Mouse (Mus musculus): ENCODE measurements around the gene D630003M21Rik. TPM values are rescaled to one million over a fixed set of nuclear protein-coding genes. Genes with fewer than 3 reads are reported as not detected.

D630003M21Rik gene
- polyA plus RNA-seq, 1 experiment = 3.7 TPM

- DNase-seq (ENCODE audit: low read depth) = no peak
- no peak for TF ChIP-seq POLR2A (IDR thresholded peaks at IDR 0.05; ENCODE audit: borderline replicate concordance, extremely low read depth, insufficient read depth, insufficient read length, poor library complexity, severe bottlenecking)
Observed at GRCm38 (mm10) chr2:158232414-158232813, 3.4 kb upstream of the D630003M21Rik start.

DNA sequence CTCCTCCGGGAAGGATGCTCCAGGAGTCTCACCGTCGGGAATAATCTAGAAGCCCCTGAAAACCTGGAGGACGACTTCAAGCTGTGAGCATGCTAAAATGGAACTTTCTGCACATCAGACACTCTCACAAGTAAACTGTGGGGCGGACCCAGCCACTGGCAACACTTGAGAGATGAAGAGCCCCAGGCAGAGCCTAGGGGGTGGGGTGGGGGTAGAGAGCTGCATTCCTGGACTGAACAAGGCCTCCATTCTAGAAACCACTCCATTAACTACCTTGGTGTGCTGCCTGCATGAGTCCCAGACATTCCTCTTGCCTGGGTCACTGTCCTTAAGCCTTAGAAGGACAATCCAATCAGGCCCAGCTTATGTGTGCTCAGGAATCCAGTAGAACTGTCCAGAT lies 2.0 kb upstream of the D630003M21Rik start:
- no peak for DNase-seq (ENCODE audit: low read depth)
- TF ChIP-seq POLR2A (IDR thresholded peaks at IDR 0.05; ENCODE audit: borderline replicate concordance, extremely low read depth, insufficient read depth, insufficient read length, poor library complexity, severe bottlenecking) (no peak), CTCF (IDR thresholded peaks at IDR 0.05; ENCODE audit: borderline replicate concordance, extremely low read depth, insufficient read depth, insufficient read length) (no peak)

DNA sequence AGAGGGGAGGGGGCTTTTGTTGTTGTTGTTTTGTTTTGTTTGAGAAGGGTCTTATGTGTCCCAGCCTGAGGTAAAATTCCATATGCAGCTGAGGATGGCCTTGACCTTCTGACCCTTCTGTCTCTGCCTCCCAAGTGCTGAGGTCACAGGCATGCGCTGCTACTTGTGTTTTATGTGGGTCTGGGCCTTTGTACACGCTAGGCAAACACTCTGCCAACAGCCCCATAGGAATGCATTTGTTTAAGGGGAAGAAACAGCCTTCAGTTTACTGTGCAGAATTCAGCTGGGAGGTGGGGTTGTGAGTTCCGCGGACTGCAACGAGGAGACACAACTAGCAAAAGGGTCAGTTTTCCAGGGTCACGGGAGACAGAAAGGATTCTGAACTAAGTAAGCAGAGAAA lies 1.6 kb upstream of the D630003M21Rik start:
- TF ChIP-seq CTCF (IDR thresholded peaks at IDR 0.05; ENCODE audit: borderline replicate concordance, extremely low read depth, insufficient read depth, insufficient read length) = no peak
- no peak for TF ChIP-seq POLR2A (IDR thresholded peaks at IDR 0.05; ENCODE audit: borderline replicate concordance, extremely low read depth, insufficient read depth, insufficient read length, poor library complexity, severe bottlenecking)
- DNase-seq (ENCODE audit: low read depth) = peak; percentile 48

- DNase-seq (ENCODE audit: low read depth) = no peak
- TF ChIP-seq POLR2A (IDR thresholded peaks at IDR 0.05; ENCODE audit: borderline replicate concordance, extremely low read depth, insufficient read depth, insufficient read length, poor library complexity, severe bottlenecking) (no peak), CTCF (IDR thresholded peaks at IDR 0.05; ENCODE audit: borderline replicate concordance, extremely low read depth, insufficient read depth, insufficient read length) (no peak)
Observed at GRCm38 (mm10) chr2:158229503-158229892, 476 bp upstream of the D630003M21Rik start.

GRCm38 (mm10) chr2:158225301-158225700 lies 3.7 kb downstream of the D630003M21Rik start:
- no peak for DNase-seq (ENCODE audit: low read depth)
- TF ChIP-seq CTCF (IDR thresholded peaks at IDR 0.05; ENCODE audit: borderline replicate concordance, extremely low read depth, insufficient read depth, insufficient read length) (no peak), POLR2A (IDR thresholded peaks at IDR 0.05; ENCODE audit: borderline replicate concordance, extremely low read depth, insufficient read depth, insufficient read length, poor library complexity, severe bottlenecking) (no peak)

GRCm38 (mm10) chr2:158223497-158223896 lies 5.5 kb downstream of the D630003M21Rik start:
- no peak for TF ChIP-seq POLR2A (IDR thresholded peaks at IDR 0.05; ENCODE audit: borderline replicate concordance, extremely low read depth, insufficient read depth, insufficient read length, poor library complexity, severe bottlenecking)
- no peak for DNase-seq (ENCODE audit: low read depth)

GRCm38 (mm10) chr2:158222664-158223063 lies 6.4 kb downstream of the D630003M21Rik start:
- no peak for DNase-seq (ENCODE audit: low read depth)
- TF ChIP-seq POLR2A (IDR thresholded peaks at IDR 0.05; ENCODE audit: borderline replicate concordance, extremely low read depth, insufficient read depth, insufficient read length, poor library complexity, severe bottlenecking) (no peak), CTCF (IDR thresholded peaks at IDR 0.05; ENCODE audit: borderline replicate concordance, extremely low read depth, insufficient read depth, insufficient read length) (no peak)

GRCm38 (mm10) chr2:158221446-158222084 lies 7.5 kb downstream of the D630003M21Rik start:
- TF ChIP-seq CTCF (IDR thresholded peaks at IDR 0.05; ENCODE audit: borderline replicate concordance, extremely low read depth, insufficient read depth, insufficient read length) (no peak), POLR2A (IDR thresholded peaks at IDR 0.05; ENCODE audit: borderline replicate concordance, extremely low read depth, insufficient read depth, insufficient read length, poor library complexity, severe bottlenecking) (no peak)
- DNase-seq (ENCODE audit: low read depth) = no peak

- TF ChIP-seq POLR2A (IDR thresholded peaks at IDR 0.05; ENCODE audit: borderline replicate concordance, extremely low read depth, insufficient read depth, insufficient read length, poor library complexity, severe bottlenecking) = no peak
- no peak for TF ChIP-seq CTCF (IDR thresholded peaks at IDR 0.05; ENCODE audit: borderline replicate concordance, extremely low read depth, insufficient read depth, insufficient read length)
- no peak for DNase-seq (ENCODE audit: low read depth)
Observed at GRCm38 (mm10) chr2:158219562-158219961, 9.5 kb downstream of the D630003M21Rik start.

DNA sequence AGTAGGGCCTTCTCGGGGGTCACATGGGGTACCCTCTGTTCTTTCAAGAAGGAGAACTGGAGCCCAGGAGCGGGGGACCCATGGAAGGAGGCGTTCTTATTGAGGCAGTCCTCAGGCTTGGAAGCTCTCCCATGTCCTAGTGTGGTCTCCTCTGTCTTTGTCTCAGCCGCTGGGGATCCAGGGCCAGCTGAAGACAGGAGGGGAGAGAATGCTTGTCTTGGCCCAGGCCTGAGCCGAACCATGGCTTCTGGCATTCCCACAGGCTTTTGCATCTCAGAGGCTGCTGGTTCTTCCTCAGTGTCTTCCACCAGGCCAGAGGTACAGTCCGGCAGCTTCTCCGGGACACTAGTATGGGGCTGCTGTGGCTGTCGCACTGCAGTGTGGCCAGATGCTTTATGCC lies 12.5 kb downstream of the D630003M21Rik start:
- TF ChIP-seq POLR2A (IDR thresholded peaks at IDR 0.05; ENCODE audit: borderline replicate concordance, extremely low read depth, insufficient read depth, insufficient read length, poor library complexity, severe bottlenecking) = no peak
- no peak for TF ChIP-seq CTCF (IDR thresholded peaks at IDR 0.05; ENCODE audit: borderline replicate concordance, extremely low read depth, insufficient read depth, insufficient read length)
- no peak for DNase-seq (ENCODE audit: low read depth)

DNA sequence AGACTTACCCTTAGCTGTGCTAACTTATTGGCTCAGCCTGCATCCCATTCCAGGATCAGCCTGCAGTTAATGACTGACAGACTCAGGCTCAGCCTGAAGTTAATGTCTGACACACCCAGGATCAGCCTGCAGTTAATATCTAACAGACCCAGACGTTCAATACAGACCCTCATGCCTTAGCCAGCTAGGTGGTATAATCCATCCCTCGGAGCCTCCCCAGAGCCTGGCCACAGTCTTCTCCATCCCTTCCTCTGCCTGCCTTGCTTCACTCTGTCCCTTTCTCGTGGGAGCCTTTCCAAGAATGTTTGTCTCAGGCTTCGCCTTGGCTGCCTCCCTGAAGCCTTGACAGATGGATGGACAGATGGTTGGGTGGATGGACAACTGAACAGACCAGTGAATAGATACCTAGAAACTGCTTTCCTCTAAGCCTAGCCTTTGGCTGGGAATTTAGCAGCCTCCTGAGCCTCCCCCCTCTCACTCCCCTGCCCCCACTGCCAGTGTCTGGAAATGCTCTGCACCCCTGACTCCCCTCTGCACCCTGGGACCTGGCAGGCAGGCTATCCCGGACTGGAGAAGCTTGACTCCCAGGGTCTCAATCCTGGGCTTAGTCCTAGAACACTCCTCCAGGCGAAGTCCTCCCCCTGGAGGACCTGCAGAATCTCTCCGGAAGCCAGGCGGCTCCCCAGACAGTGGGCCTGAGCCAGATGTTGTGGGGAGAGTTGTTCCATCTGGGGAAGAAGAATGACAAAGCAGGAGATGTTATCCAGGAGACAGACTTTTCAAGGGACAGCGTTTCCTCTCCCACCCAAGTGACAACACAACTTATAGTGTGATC lies 13.5 kb downstream of the D630003M21Rik start:
- DNase-seq (ENCODE audit: low read depth) = peak; percentile 67
- no peak for TF ChIP-seq CTCF (IDR thresholded peaks at IDR 0.05; ENCODE audit: borderline replicate concordance, extremely low read depth, insufficient read depth, insufficient read length)
- no peak for TF ChIP-seq POLR2A (IDR thresholded peaks at IDR 0.05; ENCODE audit: borderline replicate concordance, extremely low read depth, insufficient read depth, insufficient read length, poor library complexity, severe bottlenecking)
